Mouse (Mus musculus): ENCODE results near the gene Tbc1d8. TPM values are rescaled to one million over a fixed set of nuclear protein-coding genes. Genes with fewer than 3 reads are reported as not detected.

Gene Tbc1d8
- total and polyA plus RNA-seq, 2 experiments from 2014 or later, result 7.7 to 19.3 TPM

DNA sequence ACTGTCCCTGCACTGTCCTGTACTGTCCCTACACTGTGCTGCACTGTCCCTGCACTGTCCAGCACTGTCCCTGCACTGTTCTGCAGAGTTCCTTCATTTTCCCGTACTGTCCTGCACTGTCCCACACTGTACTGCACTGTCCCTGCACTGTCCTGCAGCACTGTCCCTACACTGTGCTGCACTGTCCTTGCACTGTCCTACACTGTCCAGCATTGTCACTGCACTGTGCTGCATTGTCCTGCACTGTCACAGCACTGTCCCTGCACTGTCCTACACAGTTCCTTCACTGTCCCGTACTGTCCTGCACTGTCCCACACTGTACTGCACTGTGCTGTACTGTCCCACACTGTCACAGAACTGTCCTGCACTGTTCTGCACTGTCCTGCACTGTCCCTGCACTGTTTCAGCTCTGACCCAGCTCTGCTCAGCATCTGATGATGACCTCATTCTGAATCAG lies 21.0 kb upstream of the Tbc1d8 start:
- Histone ChIP-seq H3K9ac (no peak overlapping the region), H3K27ac (ENCODE audit: low read depth, low read length) (no peak overlapping the region), H3K36me3 (ENCODE audit: insufficient read depth) (no peaks in the 10 kb centered on the region), H3K27me3 (ENCODE audit: insufficient read depth, low read length) (no peaks in the 10 kb centered on the region), H3K9me3 (ENCODE audit: low read length) (no peaks in the 10 kb centered on the region), H3K4me2 (ENCODE audit: low read depth) (no peak overlapping the region), H3K4me1 (ENCODE audit: insufficient read depth) (no peaks in the 10 kb centered on the region), H3K4me3 (ENCODE audit: low read depth, low read length) (no peak overlapping the region)
- DNase-seq (no peak), ATAC-seq (peak; percentile 43; the same call in 1 of the 2 replicates)
- WGBS, result 85% methylated on average over 2 of the region's 2 CpGs
- TF ChIP-seq CTCF (IDR thresholded peaks at IDR 0.05; ENCODE audit: low read depth), result no peak

DNA sequence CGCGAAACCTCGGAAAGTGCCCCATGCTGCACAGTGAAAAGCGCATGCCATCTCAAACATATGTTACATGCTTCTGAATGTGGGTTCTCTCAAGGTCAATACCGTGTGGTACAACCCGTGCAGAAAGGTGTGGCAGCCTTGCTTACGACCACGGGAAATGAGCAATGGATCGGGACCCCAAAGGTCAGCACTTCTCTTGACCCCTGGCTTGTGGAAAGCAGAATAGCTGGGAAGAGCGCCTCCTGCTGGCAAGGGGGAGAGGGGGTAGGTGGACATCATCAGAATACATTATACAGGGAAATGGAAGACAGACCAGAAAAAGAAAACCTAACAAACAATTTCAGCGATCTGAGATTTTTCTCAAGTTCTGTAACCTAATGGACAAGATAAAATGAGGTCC lies 19.2 kb upstream of the Tbc1d8 start:
- Histone ChIP-seq H3K36me3 (ENCODE audit: insufficient read depth) (no peaks in the 10 kb centered on the region), H3K4me3 (ENCODE audit: low read depth, low read length) (no peak overlapping the region), H3K4me2 (ENCODE audit: low read depth) (no peak overlapping the region), H3K4me1 (ENCODE audit: insufficient read depth) (no peaks in the 10 kb centered on the region), H3K9ac (no peak overlapping the region), H3K27me3 (ENCODE audit: insufficient read depth, low read length) (no peaks in the 10 kb centered on the region), H3K27ac (ENCODE audit: low read depth, low read length) (no peak overlapping the region), H3K9me3 (ENCODE audit: low read length) (no peaks in the 10 kb centered on the region)
- 90% methylated on average over 11 of the region's 11 CpGs for WGBS
- no peak for TF ChIP-seq CTCF (IDR thresholded peaks at IDR 0.05; ENCODE audit: low read depth)
- ATAC-seq (no peak), DNase-seq (no peak)

GRCm38 (mm10) chr1:39496995-39497394 lies 18.4 kb upstream of the Tbc1d8 start:
- DNase-seq (no peak), ATAC-seq (no peak)
- TF ChIP-seq CTCF (IDR thresholded peaks at IDR 0.05; ENCODE audit: low read depth), result no peak
- H3K4me3 ChIP-seq (ENCODE audit: low read depth, low read length), result no peak overlapping the region
- H3K9me3 ChIP-seq (ENCODE audit: low read length), result no peaks in the 10 kb centered on the region
- no peaks in the 10 kb centered on the region for H3K27me3 ChIP-seq (ENCODE audit: insufficient read depth, low read length)
- H3K4me1 ChIP-seq (ENCODE audit: insufficient read depth), result no peaks in the 10 kb centered on the region
- H3K27ac ChIP-seq (ENCODE audit: low read depth, low read length), result no peak overlapping the region
- WGBS, result 94% methylated on average over 4 of the region's 4 CpGs
- no peak overlapping the region for H3K4me2 ChIP-seq (ENCODE audit: low read depth)
- H3K9ac ChIP-seq, result no peak overlapping the region
- H3K36me3 ChIP-seq (ENCODE audit: insufficient read depth), result no peaks in the 10 kb centered on the region

DNA sequence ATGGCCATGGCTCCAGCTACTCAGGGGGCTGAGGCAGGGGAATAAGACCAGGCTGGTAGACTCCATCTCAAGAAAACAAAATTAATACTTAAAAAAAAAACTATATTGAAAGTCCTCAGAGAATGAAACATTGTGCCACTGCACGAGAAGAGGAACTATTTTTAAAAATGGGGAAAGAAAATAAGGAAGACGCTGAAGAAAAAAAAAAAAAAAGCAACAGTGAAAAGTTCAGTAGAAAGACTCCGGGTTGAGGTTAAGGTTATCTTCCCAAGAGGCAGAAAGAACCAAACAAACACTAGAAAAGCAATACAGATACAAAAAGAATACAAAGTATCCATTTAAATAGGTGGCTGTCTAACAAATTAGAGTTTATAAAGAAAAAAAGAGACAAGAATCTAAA lies 15.1 kb upstream of the Tbc1d8 start:
- no peaks in the 10 kb centered on the region for H3K4me1 ChIP-seq (ENCODE audit: insufficient read depth)
- DNase-seq (no peak), ATAC-seq (no peak)
- WGBS, result 67% methylated on average over 3 of the region's 3 CpGs
- no peak for TF ChIP-seq CTCF (IDR thresholded peaks at IDR 0.05; ENCODE audit: low read depth)
- H3K36me3 ChIP-seq (ENCODE audit: insufficient read depth), result no peaks in the 10 kb centered on the region
- H3K4me3 ChIP-seq (ENCODE audit: low read depth, low read length), result no peak overlapping the region
- no peak overlapping the region for H3K27ac ChIP-seq (ENCODE audit: low read depth, low read length)
- no peak overlapping the region for H3K4me2 ChIP-seq (ENCODE audit: low read depth)
- no peak overlapping the region for H3K9ac ChIP-seq
- no peaks in the 10 kb centered on the region for H3K27me3 ChIP-seq (ENCODE audit: insufficient read depth, low read length)
- H3K9me3 ChIP-seq (ENCODE audit: low read length), result no peaks in the 10 kb centered on the region

- no peaks in the 10 kb centered on the region for H3K9me3 ChIP-seq (ENCODE audit: low read length)
- no peak for ATAC-seq
- no peak for TF ChIP-seq CTCF (IDR thresholded peaks at IDR 0.05; ENCODE audit: low read depth)
- 92% methylated on average over 5 of the region's 5 CpGs for WGBS
- no peaks in the 10 kb centered on the region for H3K36me3 ChIP-seq (ENCODE audit: insufficient read depth)
- no peak overlapping the region for H3K9ac ChIP-seq
- H3K27ac ChIP-seq (ENCODE audit: low read depth, low read length), result no peak overlapping the region
- no peak overlapping the region for H3K4me2 ChIP-seq (ENCODE audit: low read depth)
- no peak overlapping the region for H3K4me3 ChIP-seq (ENCODE audit: low read depth, low read length)
- H3K4me1 ChIP-seq (ENCODE audit: insufficient read depth), result no peaks in the 10 kb centered on the region
- H3K27me3 ChIP-seq (ENCODE audit: insufficient read depth, low read length), result no peaks in the 10 kb centered on the region
- DNase-seq, result no peak
Observed at GRCm38 (mm10) chr1:39493165-39493564, 14.6 kb upstream of the Tbc1d8 start.

DNA sequence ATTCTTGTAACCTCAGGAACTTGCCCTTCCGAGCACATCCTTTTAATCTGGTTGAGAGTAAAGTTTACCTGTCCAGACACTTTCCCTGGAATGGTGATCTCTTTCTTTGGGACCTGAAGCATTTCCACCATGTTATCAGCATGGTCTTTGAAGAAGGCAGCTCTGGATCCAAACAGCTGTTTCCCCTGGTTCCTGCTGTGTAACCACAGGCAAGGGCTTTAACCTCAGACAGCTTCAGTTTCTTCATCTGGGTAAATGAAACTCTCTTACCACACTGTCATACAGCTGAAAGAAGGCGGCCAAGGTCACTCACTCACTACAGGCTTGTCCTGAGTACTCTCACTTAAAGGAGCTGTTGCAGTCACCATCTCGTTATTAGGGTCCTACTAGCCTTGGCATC lies 8.8 kb upstream of the Tbc1d8 start:
- H3K36me3 ChIP-seq (ENCODE audit: insufficient read depth), result no peaks in the 10 kb centered on the region
- no peaks in the 10 kb centered on the region for H3K27me3 ChIP-seq (ENCODE audit: insufficient read depth, low read length)
- WGBS, result 59% methylated on average over 3 of the region's 3 CpGs
- H3K4me2 ChIP-seq (ENCODE audit: low read depth), result no peak overlapping the region
- ATAC-seq (no peak), DNase-seq (no peak)
- H3K9me3 ChIP-seq (ENCODE audit: low read length), result no peaks in the 10 kb centered on the region
- TF ChIP-seq CTCF (IDR thresholded peaks at IDR 0.05; ENCODE audit: low read depth), result no peak
- H3K27ac ChIP-seq (ENCODE audit: low read depth, low read length), result no peak overlapping the region
- H3K4me3 ChIP-seq (ENCODE audit: low read depth, low read length), result no peak overlapping the region
- H3K4me1 ChIP-seq (ENCODE audit: insufficient read depth), result no peaks in the 10 kb centered on the region
- H3K9ac ChIP-seq, result no peak overlapping the region

GRCm38 (mm10) chr1:39482115-39482815 lies 3.7 kb upstream of the Tbc1d8 start:
- WGBS, result 50% methylated on average over 10 of the region's 10 CpGs
- Histone ChIP-seq H3K27ac (ENCODE audit: low read depth, low read length) (no peak overlapping the region), H3K4me1 (ENCODE audit: insufficient read depth) (peaks cover 8% of the 10 kb centered on the region; the same call in 1 of the 2 replicates), H3K4me2 (ENCODE audit: low read depth) (no peak overlapping the region), H3K9me3 (ENCODE audit: low read length) (no peaks in the 10 kb centered on the region), H3K9ac (no peak overlapping the region), H3K4me3 (ENCODE audit: low read depth, low read length) (no peak overlapping the region), H3K36me3 (ENCODE audit: insufficient read depth) (no peaks in the 10 kb centered on the region), H3K27me3 (ENCODE audit: insufficient read depth, low read length) (no peaks in the 10 kb centered on the region)
- DNase-seq, result peak; percentile 16
- no peak for TF ChIP-seq CTCF (IDR thresholded peaks at IDR 0.05; ENCODE audit: low read depth)
- ATAC-seq, result no peak

Measured in forebrain, postnatal 0 days (tissue).